Mouse (Mus musculus) heart, adult 2 months (tissue): ENCODE results near the gene Shb. TPM values are rescaled to one million over a fixed set of nuclear protein-coding genes. Genes with fewer than 3 reads are reported as not detected.

ENCODE experiments used
- DNase-seq, 2 experiments: peaks; one replicate each; pipeline ENCODE4 v3.0.0; 2021
- H3K27ac ChIP-seq: fragments of 200-600 bp; 2 replicates; pipeline ENCODE4 v1.8.1; 2022
- H3K27me3 ChIP-seq: fragments of 200-500 bp; 2 replicates; pipeline ENCODE4 v1.6.1; 2012; ENCODE audit warnings: mild to moderate bottlenecking, low read length, inconsistent platforms, mixed read lengths; ENCODE audit not compliant: control insufficient read depth, insufficient read depth
- H3K36me3 ChIP-seq: fragments of 200-500 bp; 2 replicates; pipeline ENCODE4 v1.6.1; 2012; ENCODE audit warnings: low read length, inconsistent platforms; ENCODE audit not compliant: control insufficient read depth, insufficient read depth
- H3K4me1 ChIP-seq: fragments of 200-500 bp; 2 replicates; pipeline ENCODE4 v1.6.1; 2011; ENCODE audit warnings: low read length; ENCODE audit not compliant: control insufficient read depth, insufficient read depth
- H3K4me3 ChIP-seq: fragments of 200-600 bp; 2 replicates; pipeline ENCODE4 v1.8.1; 2022
- H3K79me2 ChIP-seq: fragments of 200-500 bp; replicated peaks from 2 replicates; pipeline ENCODE4 v1.6.1; 2012; ENCODE audit warnings: mild to moderate bottlenecking, inconsistent platforms, low read length, moderate library complexity, mixed read lengths; ENCODE audit not compliant: control insufficient read depth, insufficient read depth
- H3K9ac ChIP-seq: fragments of 200-500 bp; 2 replicates; pipeline ENCODE4 v1.6.1; 2012; ENCODE audit warnings: low read depth, mild to moderate bottlenecking, control low read depth, inconsistent platforms, low read length, mixed read lengths
- CTCF ChIP-seq: fragments of 200-600 bp; IDR thresholded peaks from 2 replicates; pipeline ENCODE4 v1.8.1; 2022; ENCODE audit warnings: antibody characterized with exemption, mild to moderate bottlenecking, moderate library complexity
- EP300 ChIP-seq: fragments of 200-500 bp; IDR thresholded peaks from 2 replicates; pipeline ENCODE4 v1.6.1; 2011; ENCODE audit warnings: low read depth, low read length, control low read depth; ENCODE audit not compliant: insufficient read depth
- POLR2A ChIP-seq: fragments of 200-500 bp; IDR thresholded peaks from 2 replicates; pipeline ENCODE4 v1.6.1; 2011; ENCODE audit warnings: mild to moderate bottlenecking, low read depth, low read length, control low read depth; ENCODE audit not compliant: insufficient read depth
- WGBS: fragments of 180-500 bp; shearing (Covaris S2); methylation state at CpG from one replicate; pipeline ENCODE4 v1.1.7; 2018; 5-methylcytosine and 5-hydroxymethylcytosine counted together
- intact Hi-C: fragments of 180-260 bp; cut with DNase I; formaldehyde crosslinking; loops from one replicate; pipeline ENCODE4 v1.15.1; 2025
- polyA plus RNA-seq: library from polyadenylated mRNA; depleted of rRNA; stranded (reverse); fragments of >200 nt; gene quantifications from 2 replicates; pipeline ENCODE4 v1.2.3, GENCODE M21; 2012
- total RNA-seq, 2 experiments: library from RNA; stranded (reverse); gene quantifications; 2 replicates each; pipeline ENCODE4 v1.2.3; 2021

The Shb gene
- total and polyA plus RNA-seq, 3 experiments: 19.4 to 43.0 (median 27.2) TPM

DNA sequence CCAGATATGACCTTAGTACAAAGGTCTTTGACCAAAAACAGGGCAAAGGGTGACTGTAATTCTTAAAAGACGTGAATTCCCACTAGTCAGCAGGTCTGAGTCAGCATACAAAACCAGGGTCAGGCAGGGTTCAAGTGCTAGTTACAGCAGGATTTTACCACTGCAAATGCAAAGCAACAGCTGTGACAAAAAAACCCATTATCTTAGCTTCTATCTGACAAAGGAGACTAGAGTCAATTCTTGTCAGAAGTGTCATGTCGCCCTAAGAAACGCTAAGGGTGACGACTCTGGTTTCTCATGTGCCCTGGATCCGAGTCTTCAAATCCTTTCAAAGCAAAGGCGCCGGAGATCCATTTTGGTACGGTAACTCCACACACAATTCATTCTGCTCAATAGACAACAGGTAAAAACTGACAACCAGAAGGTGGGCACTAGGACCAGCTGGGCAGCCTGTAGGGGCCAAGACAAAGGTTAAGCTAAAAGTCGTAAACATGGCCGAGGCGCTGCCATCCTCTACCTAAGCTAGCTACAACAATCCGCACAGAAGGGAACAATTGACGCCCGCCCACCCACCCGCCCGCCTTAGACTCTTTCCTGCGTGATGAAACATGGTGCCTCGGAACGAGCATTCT lies 124.5 kb downstream of the Shb start:
- H3K9ac ChIP-seq: peak overlapping the region; percentile 98
- H3K4me1 ChIP-seq: peaks cover 3% of the 10 kb centered on the region
- peak overlapping the region; percentile 98 for H3K4me3 ChIP-seq
- under 1% methylated on average over 19 of the region's 19 CpGs for WGBS
- H3K27me3 ChIP-seq: no peaks in the 10 kb centered on the region
- peaks cover 3% of the 10 kb centered on the region; the same call in 1 of the 2 replicates for H3K36me3 ChIP-seq
- DNase-seq: no peak
- intact Hi-C loops: loop anchor here (1.0 to 2.0 kb wide), 2 partner anchors 66 to 121 kb away; partner anchors contain the start of genes Dcaf10 and Exosc3
- H3K27ac ChIP-seq: peak overlapping the region; percentile 93
- no peak for TF ChIP-seq EP300
- no peak for TF ChIP-seq CTCF
- H3K79me2 ChIP-seq: no peaks in the 10 kb centered on the region; the same call in 1 of the 2 replicates

DNA sequence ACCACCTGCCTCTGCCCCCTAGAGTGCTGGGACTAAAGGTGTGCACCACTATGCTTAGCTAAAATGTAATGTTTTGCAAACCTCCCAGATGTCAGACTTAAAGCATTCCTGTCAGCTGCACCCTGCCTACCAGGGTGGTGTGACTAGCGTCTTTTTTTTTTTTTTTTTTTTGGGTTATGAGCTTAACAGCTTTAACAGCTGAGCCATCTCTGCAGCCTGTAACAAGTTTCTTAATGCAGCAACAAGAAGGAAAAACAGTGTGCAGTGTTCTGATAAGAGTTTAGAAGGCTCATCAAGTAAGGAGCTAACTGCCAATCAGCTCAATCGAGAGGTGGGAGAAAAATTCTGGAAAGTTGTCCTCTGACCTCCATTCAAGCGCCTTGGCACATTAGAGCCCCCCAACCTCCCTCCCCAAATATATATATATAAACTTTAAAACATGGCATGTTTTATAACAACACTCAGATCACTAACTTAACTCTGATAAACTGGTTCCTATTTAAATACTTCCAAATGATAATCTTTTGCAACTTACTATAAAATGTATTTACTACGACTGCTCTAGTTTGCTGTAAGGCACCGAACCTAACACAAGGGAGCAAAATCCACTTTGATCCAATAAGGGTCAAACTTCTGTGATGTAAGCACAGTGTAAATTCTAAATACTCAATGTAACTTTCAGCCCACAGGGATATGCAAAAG lies 125.1 kb downstream of the Shb start:
- Histone ChIP-seq H3K27ac (peak overlapping the region; percentile 93; the same call in 1 of the 2 replicates), H3K36me3 (peaks cover 3% of the 10 kb centered on the region; the same call in 1 of the 2 replicates), H3K4me3 (peak overlapping the region; percentile 98), H3K4me1 (peaks cover 8% of the 10 kb centered on the region), H3K9ac (no peak overlapping the region; the same call in 1 of the 2 replicates), H3K27me3 (no peaks in the 10 kb centered on the region), H3K79me2 (no peaks in the 10 kb centered on the region; the same call in 1 of the 2 replicates)
- intact Hi-C loops: no loop called here
- TF ChIP-seq EP300 (no peak), POLR2A (no peak), CTCF (no peak)
- 26% methylated on average over 5 of the region's 5 CpGs for WGBS
- no peak for DNase-seq

DNA sequence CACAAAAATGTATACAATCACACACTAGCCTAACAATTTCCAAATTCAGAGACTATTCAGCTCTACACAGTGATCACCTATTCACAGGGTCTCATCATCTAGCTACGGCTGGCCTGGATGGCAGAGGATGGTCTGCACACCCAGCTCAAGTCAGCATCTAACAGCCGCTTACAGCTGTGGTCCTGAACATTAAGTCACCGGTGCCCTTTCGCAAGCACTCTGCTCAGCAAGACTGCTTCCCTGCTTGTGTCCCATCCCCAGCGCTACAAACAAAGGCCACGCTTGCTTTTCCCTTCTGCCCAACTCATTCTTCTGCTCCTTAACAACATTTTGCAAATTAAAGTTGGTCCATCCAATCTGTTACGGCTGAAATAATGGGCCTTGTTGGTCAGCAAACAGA lies 125.9 kb downstream of the Shb start:
- DNase-seq: no peak
- 83% methylated on average over 7 of the region's 7 CpGs for WGBS
- intact Hi-C loops: no loop called here
- no peak overlapping the region for H3K4me3 ChIP-seq
- H3K27ac ChIP-seq: no peak overlapping the region
- H3K27me3 ChIP-seq: no peaks in the 10 kb centered on the region
- no peak for TF ChIP-seq CTCF
- TF ChIP-seq POLR2A: no peak
- TF ChIP-seq EP300: no peak
- H3K4me1 ChIP-seq: peaks cover 8% of the 10 kb centered on the region
- H3K9ac ChIP-seq: no peak overlapping the region
- peaks cover 2% of the 10 kb centered on the region for H3K79me2 ChIP-seq
- H3K36me3 ChIP-seq: peaks cover 6% of the 10 kb centered on the region; the same call in 1 of the 2 replicates

DNA sequence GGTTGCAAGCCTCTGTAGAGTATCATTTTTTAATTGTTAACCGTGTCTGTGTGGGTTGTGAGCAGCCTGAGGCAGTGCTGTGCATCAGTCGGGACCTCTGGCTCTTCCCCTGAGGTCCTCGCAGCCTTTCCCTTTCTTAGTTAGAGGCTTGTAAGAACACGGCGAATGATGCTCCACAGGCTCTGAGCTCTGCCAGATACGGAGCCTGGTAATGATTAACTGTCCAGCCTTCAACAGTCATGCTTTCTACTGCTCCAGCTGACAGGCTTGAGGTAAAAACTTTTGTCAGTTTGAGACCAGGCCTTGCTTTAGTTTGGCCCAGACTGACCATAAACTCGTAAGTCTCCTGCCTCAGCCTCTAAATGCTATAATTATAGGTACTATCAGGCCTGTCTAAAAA lies 127.0 kb downstream of the Shb start:
- DNase-seq: no peak
- Histone ChIP-seq H3K9ac (no peak overlapping the region), H3K36me3 (peaks cover 6% of the 10 kb centered on the region; the same call in 1 of the 2 replicates), H3K79me2 (peaks cover 2% of the 10 kb centered on the region), H3K4me3 (no peak overlapping the region), H3K27ac (no peak overlapping the region), H3K4me1 (peaks cover 8% of the 10 kb centered on the region), H3K27me3 (no peaks in the 10 kb centered on the region)
- intact Hi-C loops: no loop called here
- TF ChIP-seq CTCF: no peak
- no peak for TF ChIP-seq EP300
- no peak for TF ChIP-seq POLR2A
- WGBS: 70% methylated on average over 7 of the region's 7 CpGs

DNA sequence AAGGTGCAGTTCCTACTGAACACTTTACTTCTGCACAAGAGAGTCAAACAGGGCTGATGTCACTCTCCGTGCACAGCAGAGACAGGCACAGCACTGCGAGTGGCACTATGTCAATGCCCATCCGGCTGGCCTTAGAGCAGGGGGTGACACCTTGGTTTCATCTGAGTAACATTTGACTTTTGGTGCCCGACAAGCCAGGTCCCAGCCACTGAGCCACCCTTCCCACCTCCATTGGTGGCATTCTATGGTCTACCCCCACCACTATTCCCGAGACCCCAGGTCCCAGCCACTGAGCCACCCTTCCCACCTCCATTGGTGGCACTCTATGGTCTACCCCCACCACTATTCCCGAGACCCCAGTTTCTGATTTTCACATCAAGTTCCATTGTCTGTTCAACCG lies 128.2 kb downstream of the Shb start:
- no peak for TF ChIP-seq EP300
- no peak for TF ChIP-seq POLR2A
- no peak for TF ChIP-seq CTCF
- Histone ChIP-seq H3K36me3 (peaks cover 9% of the 10 kb centered on the region), H3K4me1 (peaks cover 8% of the 10 kb centered on the region), H3K79me2 (peaks cover 5% of the 10 kb centered on the region), H3K4me3 (no peak overlapping the region), H3K9ac (no peak overlapping the region), H3K27me3 (no peaks in the 10 kb centered on the region), H3K27ac (no peak overlapping the region)
- WGBS: 94% methylated on average over 7 of the region's 7 CpGs
- intact Hi-C loops: loop anchor here (5.0 kb wide), 1 partner anchor 387 kb away; the partner anchor contains the start of gene Polr1e
- DNase-seq: no peak

DNA sequence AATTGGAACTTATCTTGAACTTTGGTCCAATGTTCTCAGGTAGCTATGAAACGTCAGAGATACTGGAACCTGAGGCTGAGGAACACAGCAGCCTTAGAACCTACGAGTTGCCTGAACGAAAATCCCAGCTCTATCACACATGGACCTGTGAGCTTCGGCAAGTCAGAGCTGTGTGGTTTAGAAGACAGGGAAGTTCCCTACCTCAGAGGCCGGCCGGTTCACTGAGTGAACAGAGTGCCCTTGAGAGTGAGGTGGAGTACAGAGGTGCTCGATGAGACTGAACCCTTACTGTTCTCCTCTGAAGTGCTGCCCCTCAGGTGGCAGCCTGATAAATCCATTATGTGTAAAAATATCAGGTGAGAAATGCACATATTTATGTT lies 128.8 kb downstream of the Shb start:
- Histone ChIP-seq H3K27me3 (no peaks in the 10 kb centered on the region), H3K36me3 (peaks cover 15% of the 10 kb centered on the region), H3K9ac (no peak overlapping the region), H3K4me1 (peaks cover 11% of the 10 kb centered on the region), H3K79me2 (peaks cover 5% of the 10 kb centered on the region), H3K4me3 (no peak overlapping the region), H3K27ac (no peak overlapping the region)
- intact Hi-C loops: loop anchor here (5.0 kb wide), 1 partner anchor 386 kb away; the partner anchor contains the start of gene Polr1e
- no peak for DNase-seq
- 61% methylated on average over 7 of the region's 7 CpGs for WGBS
- no peak for TF ChIP-seq CTCF
